ENCODE assay signal across 8 mouse cellular contexts in genomic region chr5:75153961-75154620, GRCm38 (mm10). TPM values are rescaled to one million over a fixed set of nuclear protein-coding genes. Genes with fewer than 3 reads are reported as not detected.
DNase-seq lines count a peak whose midpoint lies in the region; ATAC-seq and TF ChIP-seq lines count a peak whose summit lies in the region.

No protein-coding gene starts in this region.

- no peaks in the 10 kb centered on the region for H3K4me1 ChIP-seq in embryonic fibroblast, embryonic 13.5 days (ENCODE audit: control insufficient read depth, insufficient read depth, low read length)
- H3K4me1 ChIP-seq in heart, postnatal 0 days (ENCODE audit: control insufficient read depth, insufficient read depth) = peaks cover 5% of the 10 kb centered on the region
- peaks cover 53% of the 10 kb centered on the region for H3K4me1 ChIP-seq in limb, embryonic 10.5 days
- peaks cover 22% of the 10 kb centered on the region for H3K4me1 ChIP-seq in midbrain, embryonic 16.5 days (ENCODE audit: control insufficient read depth, insufficient read depth, low read length)

- DNase-seq in thymus, postnatal 4 days = peak; percentile 30
- DNase-seq in thymus, postnatal 0 days (ENCODE audit: low spot score) = no peak
- DNase-seq in heart, postnatal 0 days (ENCODE audit: low spot score) = no peak
- DNase-seq in limb, embryonic 10.5 days (ENCODE audit: low spot score) = peak; percentile 69
- no peak for DNase-seq in left cerebral cortex, postnatal 10 days (ENCODE audit: extremely low spot score in 1 of 2, low spot score in 2 of 2)
- DNase-seq in layer of hippocampus, adult 11-12 months (ENCODE audit: low spot score) = no peak

- TF ChIP-seq POLR2A in embryonic fibroblast, embryonic 13.5 days (IDR thresholded peaks at IDR 0.05; ENCODE audit: low read depth, low read length) = peak; percentile 19; the same call in 1 of the 2 replicates

- WGBS in heart, postnatal 0 days = 1% methylated on average over 27 of the region's 27 CpGs
- under 1% methylated on average over 27 of the region's 27 CpGs for WGBS in limb, embryonic 10.5 days
- WGBS in midbrain, embryonic 16.5 days = under 1% methylated on average over 27 of the region's 27 CpGs

- ATAC-seq in heart, postnatal 0 days (ENCODE audit: insufficient read depth, low read depth) = no peak
- ATAC-seq in midbrain, embryonic 16.5 days = no peak

- intact Hi-C loops in left cerebral cortex, postnatal 10 days (cut with DNase I) = loop anchor here (2.0 to 10.0 kb wide), 4 partner anchors 72 to 1299 kb away; no protein-coding TSS in a partner anchor

- H3K27me3 ChIP-seq in heart, postnatal 0 days (ENCODE audit: control insufficient read depth, insufficient read depth, low read length) = peaks cover 65% of the 10 kb centered on the region
- H3K27me3 ChIP-seq in limb, embryonic 10.5 days (ENCODE audit: low read depth, poor library complexity, severe bottlenecking) = peaks cover 10% of the 10 kb centered on the region; the same call in 1 of the 2 replicates
- H3K27me3 ChIP-seq in midbrain, embryonic 16.5 days (ENCODE audit: control insufficient read depth, insufficient read depth, low read depth, low read length) = peaks cover 33% of the 10 kb centered on the region

- peak overlapping the region; percentile 90 for H3K27ac ChIP-seq in embryonic fibroblast, embryonic 13.5 days (ENCODE audit: insufficient read depth, low read length)
- peak overlapping the region; percentile 73 for H3K27ac ChIP-seq in heart, postnatal 0 days (ENCODE audit: low read depth)
- peak overlapping the region; percentile 99 for H3K27ac ChIP-seq in limb, embryonic 10.5 days
- no peak overlapping the region for H3K27ac ChIP-seq in midbrain, embryonic 16.5 days (ENCODE audit: low read length)

- no peaks in the 10 kb centered on the region for H3K36me3 ChIP-seq in heart, postnatal 0 days (replicated peaks; ENCODE audit: control insufficient read depth, insufficient read depth, low read length)
- H3K36me3 ChIP-seq in limb, embryonic 10.5 days = peaks cover 24% of the 10 kb centered on the region
- H3K36me3 ChIP-seq in midbrain, embryonic 16.5 days (ENCODE audit: control insufficient read depth, insufficient read depth, low read length) = no peaks in the 10 kb centered on the region

- peak overlapping the region; percentile 59 for H3K4me3 ChIP-seq in embryonic fibroblast, embryonic 13.5 days (ENCODE audit: insufficient read depth, low read length)
- peak overlapping the region; percentile 48 for H3K4me3 ChIP-seq in heart, postnatal 0 days (ENCODE audit: low read depth, low read length)
- H3K4me3 ChIP-seq in limb, embryonic 10.5 days = peak overlapping the region; percentile 82
- peak overlapping the region; percentile 23 for H3K4me3 ChIP-seq in midbrain, embryonic 16.5 days (ENCODE audit: low read depth, low read length)

- no peak for TF ChIP-seq EP300 in heart, postnatal 0 days (IDR thresholded peaks at IDR 0.05; ENCODE audit: low read depth)

- peak overlapping the region; percentile 39 for H3K9ac ChIP-seq in heart, postnatal 0 days (replicated peaks; ENCODE audit: low read depth, low read length)
- H3K9ac ChIP-seq in midbrain, embryonic 16.5 days (ENCODE audit: low read depth, low read length) = no peak overlapping the region

- TF ChIP-seq CTCF in embryonic fibroblast, embryonic 13.5 days (IDR thresholded peaks at IDR 0.05; ENCODE audit: borderline replicate concordance, insufficient read depth, low read length) = no peak
- no peak for TF ChIP-seq CTCF in heart, postnatal 0 days (IDR thresholded peaks at IDR 0.05; ENCODE audit: low read depth)

- peak overlapping the region; percentile 71 for H3K4me2 ChIP-seq in heart, postnatal 0 days (ENCODE audit: low read depth, low read length)
- H3K4me2 ChIP-seq in midbrain, embryonic 16.5 days (ENCODE audit: low read length) = peak overlapping the region; percentile 9

- no peaks in the 10 kb centered on the region for H3K9me3 ChIP-seq in heart, postnatal 0 days (replicated peaks; ENCODE audit: control insufficient read depth, low read length)
- H3K9me3 ChIP-seq in limb, embryonic 10.5 days (replicated peaks) = no peaks in the 10 kb centered on the region
- H3K9me3 ChIP-seq in midbrain, embryonic 16.5 days (replicated peaks; ENCODE audit: control insufficient read depth, low read length, poor library complexity, severe bottlenecking) = no peaks in the 10 kb centered on the region

RNA-seq across cellular contexts. Expression of gene Pdgfra, which starts 2.0 kb away (rescaled TPM):
- 1.6 and 2.1 TPM in 2 replicates for polyA plus RNA-seq in thymus, postnatal 0 days (2015; fragmentation: Nextera tagmentation; extraction: Ambion mirVana)
- polyA plus RNA-seq in embryonic fibroblast, embryonic 13.5 days (2011; ENCODE audit: insufficient read length, low read depth, missing spikeins) = 57.3 and 115 TPM in 2 replicates
- total RNA-seq in heart, postnatal 0 days (2014; rRNA removed; ENCODE audit: low replicate concordance) = 25.3 and 27.4 TPM in 2 replicates
- polyA plus RNA-seq in heart, postnatal 0 days (2015; fragmentation: Nextera tagmentation; extraction: Ambion mirVana) = 5.3 and 6.1 TPM in 2 replicates
- polyA plus RNA-seq in limb, embryonic 10.5 days (2016; fragmentation: Nextera tagmentation; extraction: Ambion mirVana) = 69.2 and 111 TPM in 2 replicates
- 12.7 and 15.2 TPM in 2 replicates for polyA plus RNA-seq in midbrain, embryonic 16.5 days (2015; fragmentation: Nextera tagmentation; extraction: Ambion mirVana)
- total RNA-seq in left cerebral cortex, postnatal 10 days (2021) = 10 to 100 TPM; 73.0 to 73.6 TPM

Comparison
In these comparisons a context has a peak if more than half of its experiments do, and no peak if none do; other contexts are left out.
1. DNase-seq: peak in thymus, postnatal 4 days (single experiment) and limb, embryonic 10.5 days (single experiment); none in thymus, postnatal 0 days (single experiment), heart, postnatal 0 days (single experiment), left cerebral cortex, postnatal 10 days (0 of 2) and layer of hippocampus, adult 11-12 months (single experiment).
2. H3K4me3 ChIP-seq: peak in every context shown above with its lines; median percentile 82 in limb, embryonic 10.5 days; 59 in embryonic fibroblast, embryonic 13.5 days; 48 in heart, postnatal 0 days; 23 in midbrain, embryonic 16.5 days.